Mouse (Mus musculus) forebrain, embryonic 10.5 days (tissue): ENCODE data around the gene Gm8297. TPM values are rescaled to one million over a fixed set of nuclear protein-coding genes. Genes with fewer than 3 reads are reported as not detected.
"Not testable (repeated sequence)": the region's sequence is repeated elsewhere in the genome, so short reads cannot be mapped to it uniquely, and the experiment has no call there.

Experiments
- DNase-seq: peaks from one replicate; pipeline ENCODE4 v3.0.0-alpha.2; 2017; ENCODE audit warnings: low spot score; ENCODE audit errors: extremely low spot score
- H3K27ac ChIP-seq: fragments of 300-500 bp; sonication (generic); 2 replicates; pipeline ENCODE4 v1.5.1; 2016; ENCODE audit warnings: mild to moderate bottlenecking
- H3K27me3 ChIP-seq: fragments of 300-500 bp; sonication (generic); 2 replicates; pipeline ENCODE4 v1.6.1; 2016; ENCODE audit warnings: mild to moderate bottlenecking; ENCODE audit not compliant: poor library complexity, severe bottlenecking
- H3K36me3 ChIP-seq: fragments of 300-500 bp; sonication (generic); replicated peaks from 2 replicates; pipeline ENCODE4 v1.6.1; 2016; ENCODE audit warnings: mild to moderate bottlenecking, moderate library complexity
- H3K4me1 ChIP-seq: fragments of 300-500 bp; sonication (generic); 2 replicates; pipeline ENCODE4 v1.6.1; 2016
- H3K4me3 ChIP-seq: fragments of 300-500 bp; sonication (generic); 2 replicates; pipeline ENCODE4 v1.5.1; 2016; ENCODE audit warnings: mild to moderate bottlenecking, moderate library complexity
- H3K9me3 ChIP-seq: fragments of 300-500 bp; sonication (generic); 2 replicates; pipeline ENCODE4 v1.6.1; 2016; ENCODE audit warnings: mild to moderate bottlenecking, moderate library complexity
- WGBS: fragments of 180-500 bp; shearing (Covaris S2); methylation state at CpG from one replicate; pipeline ENCODE4 v1.1.7; 2016; 5-methylcytosine and 5-hydroxymethylcytosine counted together
- polyA plus RNA-seq: library from polyadenylated mRNA; unstranded; fragments of >200 nt; fragmentation: Nextera tagmentation; extraction: Ambion mirVana; gene quantifications from 2 replicates; pipeline ENCODE4 v1.2.1, GENCODE M21; 2016

Gene Gm8297
- polyA plus RNA-seq = not detected in 2 replicates

- not testable (repeated sequence) for H3K9me3 ChIP-seq, H3K4me1 ChIP-seq, H3K27me3 ChIP-seq, DNase-seq, H3K36me3 ChIP-seq, H3K27ac ChIP-seq, H3K4me3 ChIP-seq
These were observed at the start of gene Gm8297 for GRCm38 (mm10) chr14:4983635-4984034. Gene Gm8297 (plus strand): TSS chr14:4983935.

DNA sequence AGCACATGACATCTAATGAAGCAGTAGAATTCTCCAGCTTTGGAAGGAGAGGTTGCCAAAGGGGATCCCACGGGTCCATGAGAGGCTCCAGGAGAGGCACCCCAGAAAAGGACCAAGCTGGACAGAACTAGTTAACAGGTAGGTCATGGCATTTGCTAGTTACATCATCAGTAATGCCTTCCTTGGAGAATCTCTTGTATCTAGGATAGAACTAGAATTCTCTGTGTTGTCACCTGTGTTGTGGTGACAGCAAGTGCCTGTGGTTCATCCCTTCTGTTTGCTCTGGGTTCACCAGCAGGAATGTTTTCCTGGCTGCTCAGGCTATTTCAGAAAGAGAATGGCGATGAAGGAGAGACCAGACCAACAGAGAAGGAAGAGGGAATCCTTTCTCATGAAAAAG lies 31.9 kb downstream of the Gm8297 start, which contains the start of gene Gm3298:
Gene Gm3298 (plus strand): TSS at position 301 of the 400 bp plus-strand sequence.
- H3K4me3 ChIP-seq, H3K27ac ChIP-seq, H3K36me3 ChIP-seq, H3K27me3 ChIP-seq, H3K4me1 ChIP-seq, DNase-seq, H3K9me3 ChIP-seq: not testable (repeated sequence)
- 56% methylated on average over 1 of the region's 2 CpGs for WGBS

Other genes with a start within 250 kb of the Gm8297 start
- gene Gm9602, start 207.6 kb upstream of the Gm8297 start, polyA plus RNA-seq = not detected in 2 replicates
- not detected in 2 replicates for gene Gm3269, start 145.8 kb upstream of the Gm8297 start, polyA plus RNA-seq
- 0.33 and 0.76 TPM in 2 replicates for gene Gm3264, start 128.4 kb upstream of the Gm8297 start, polyA plus RNA-seq
- not detected in 2 replicates for gene Gm3278, start 91.5 kb upstream of the Gm8297 start, polyA plus RNA-seq
- gene Gm3298, start 32.0 kb downstream of the Gm8297 start, polyA plus RNA-seq = not detected in 2 replicates
- gene 4930555G01Rik, start 66.7 kb downstream of the Gm8297 start, polyA plus RNA-seq = not detected in 2 replicates
- gene Gm8281, start 87.1 kb downstream of the Gm8297 start, polyA plus RNA-seq = 1.7 and 2.5 TPM in 2 replicates
- gene Gm8279, start 147.6 kb downstream of the Gm8297 start, polyA plus RNA-seq = not detected in 2 replicates
- gene Gm3317, start 180.6 kb downstream of the Gm8297 start, polyA plus RNA-seq = not detected in 2 replicates
- not detected in 2 replicates for gene Gm8271, start 201.9 kb downstream of the Gm8297 start, polyA plus RNA-seq